Mouse (Mus musculus) Muller cell, postnatal 12 days (primary cell): ENCODE results near the gene Gdpd2.

Source experiments
- DNase-seq: peaks from one replicate; pipeline ENCODE4 v3.0.0-alpha.2; 2015; ENCODE audit errors: inconsistent ontology term

The Gdpd2 gene

DNA sequence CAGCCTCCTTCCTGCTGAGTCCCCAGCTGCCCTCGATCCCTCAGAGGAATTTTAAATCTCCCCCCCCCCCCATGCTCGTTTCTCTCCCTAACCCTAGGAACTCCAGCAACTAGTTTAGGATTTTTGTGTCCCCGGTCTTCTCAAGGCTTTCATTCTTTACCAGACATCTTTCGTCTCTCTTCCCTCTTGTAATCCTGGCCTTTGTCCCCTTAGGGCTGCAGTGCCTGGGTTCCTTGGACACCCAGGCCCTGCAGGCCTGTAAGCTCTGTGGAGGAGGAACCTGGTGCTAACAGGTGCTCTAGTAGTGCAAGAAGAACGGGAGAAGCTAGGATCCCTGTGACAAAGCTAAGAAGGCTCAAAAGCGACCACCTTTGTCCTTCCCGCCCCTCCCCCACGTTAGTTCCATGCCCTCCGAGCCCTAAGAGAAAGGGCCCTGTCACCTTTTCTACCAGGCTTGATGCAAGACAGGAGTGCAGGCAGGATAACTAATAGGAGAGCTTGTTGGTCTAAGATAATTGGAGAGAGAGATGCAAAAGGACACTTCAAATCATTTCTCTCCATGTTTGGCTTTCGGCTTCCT lies 48.1 kb downstream of the Gdpd2 start:
- DNase-seq = peak; percentile 24

DNA sequence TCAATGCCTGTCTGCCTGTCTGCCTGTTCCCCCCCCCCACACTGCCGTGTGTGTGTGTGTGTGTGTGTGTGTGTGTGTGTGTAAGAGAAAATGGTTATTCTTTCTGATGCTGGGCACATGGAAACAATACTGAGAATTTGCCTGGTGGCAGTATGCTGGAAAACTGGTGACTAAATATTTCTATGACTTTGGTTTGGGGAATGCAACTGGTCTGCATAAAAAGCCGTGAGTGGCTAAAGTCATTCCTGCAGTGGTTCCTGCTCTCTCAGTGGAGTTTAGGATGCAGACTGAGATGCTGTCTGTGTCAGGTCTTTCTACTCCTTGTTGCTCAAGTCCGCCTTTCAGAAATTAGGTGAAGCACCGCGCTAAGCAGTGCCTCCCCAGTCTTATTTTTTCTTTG lies 48.7 kb downstream of the Gdpd2 start:
- peak; percentile 60 for DNase-seq
